Mouse (Mus musculus) adrenal gland, postnatal 0 days (tissue): ENCODE data around the gene Plin3. TPM values are rescaled to one million over a fixed set of nuclear protein-coding genes. Genes with fewer than 3 reads are reported as not detected.

ENCODE experiments used
- microRNA-seq: library from miRNA; unstranded; fragments of <30 nt; microRNA quantifications from one replicate; pipeline ENCODE4, GENCODE M21; 2016; ENCODE audit warnings: borderline replicate concordance; ENCODE audit not compliant: insufficient number of aligned reads
- polyA plus RNA-seq: library from polyadenylated mRNA; unstranded; fragments of >200 nt; fragmentation: Nextera tagmentation; extraction: Ambion mirVana; gene quantifications from 2 replicates; pipeline ENCODE4 v1.2.1, GENCODE M21; 2015

The Plin3 gene
- polyA plus RNA-seq, result 66.6 and 84.7 TPM in 2 replicates

DNA sequence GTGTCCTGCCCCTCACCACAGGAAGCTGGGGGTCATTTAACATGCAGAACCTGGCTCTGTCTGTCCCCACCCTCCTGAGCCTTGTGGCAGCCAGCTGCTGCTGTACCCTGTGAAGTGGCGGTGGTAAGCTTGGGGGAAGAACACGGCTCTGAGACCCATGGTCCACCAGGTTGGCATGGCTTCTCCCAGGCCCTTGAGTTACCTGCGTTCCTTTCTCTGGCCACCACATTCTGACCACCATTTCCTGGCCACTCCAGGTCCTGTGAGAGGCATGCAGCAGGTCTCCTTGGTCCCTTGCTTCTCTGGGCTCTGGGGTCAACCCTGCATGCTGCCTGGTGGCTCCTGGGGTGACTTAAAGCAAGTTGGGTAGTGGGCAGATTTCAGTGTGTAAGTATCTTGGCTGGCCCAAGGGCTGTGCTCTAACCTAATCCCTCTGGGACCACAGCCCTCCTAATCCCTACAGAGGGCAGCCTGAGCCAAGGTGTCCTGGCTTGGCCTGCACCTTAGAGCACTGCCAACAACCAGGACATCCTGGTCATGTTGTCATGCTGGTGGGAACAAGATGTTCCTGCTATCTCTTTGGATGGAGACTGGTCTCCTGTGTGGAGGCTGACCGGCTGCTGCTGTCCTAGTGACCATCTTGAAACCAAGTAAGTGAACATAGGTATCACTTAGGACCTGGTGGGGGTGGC, at the start of gene Plin3:
TSS of gene Plin3 (minus strand) at position 343 of the 692 bp plus-strand sequence.

DNA sequence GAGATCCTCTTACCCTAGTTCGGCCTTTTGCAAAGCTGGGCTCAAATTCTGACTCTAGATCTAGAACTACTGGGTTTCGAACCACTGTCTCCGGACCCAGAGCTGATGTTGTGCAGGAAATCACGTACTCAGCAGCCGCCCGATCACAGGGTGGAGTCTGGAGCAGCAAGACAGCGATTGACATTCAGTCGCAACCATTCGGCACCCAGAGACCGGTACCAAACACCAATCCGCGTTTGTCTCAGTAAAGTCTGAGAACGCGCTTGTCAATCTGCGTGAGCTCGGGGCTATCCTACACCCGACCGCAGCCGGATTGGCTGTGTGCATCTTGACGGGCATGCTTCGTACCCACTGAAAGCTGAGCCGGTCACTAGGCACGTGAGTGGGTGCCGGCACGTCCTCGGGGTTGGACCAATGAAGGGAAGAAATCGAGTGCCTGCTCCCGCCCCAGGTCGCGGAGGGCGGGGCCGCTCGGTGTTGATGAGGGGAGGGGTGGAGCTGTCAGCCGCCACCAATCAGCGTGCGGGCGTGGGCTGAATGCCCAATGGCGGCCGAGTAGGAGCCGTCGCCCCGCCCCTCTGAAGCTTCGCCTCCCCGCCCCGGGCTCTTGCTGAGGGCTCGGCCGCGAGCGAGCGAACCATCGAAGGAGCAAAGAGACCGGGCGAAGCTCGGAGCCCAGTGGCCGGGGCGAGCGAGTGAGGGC, 32.9 kb upstream of the Plin3 start, which contains the start of gene Kdm4b:
TSS of gene Kdm4b (plus strand) at position 613 of the 703 bp plus-strand sequence.

GRCm38 (mm10) chr17:56303160-56303846, 10.6 kb upstream of the Plin3 start, which contains the start of gene Uhrf1:
TSS of gene Uhrf1 (plus strand) at chr17:56303321.

GRCm38 (mm10) chr17:56300186-56300585, 7.5 kb upstream of the Plin3 start, which contains the start of gene Arrdc5:
TSS of gene Arrdc5 (minus strand) at chr17:56300286.

GRCm38 (mm10) chr17:56276643-56277566, 15.8 kb downstream of the Plin3 start, which contains the start of gene Ticam1:
TSS of gene Ticam1 (minus strand) at chr17:56276786.

DNA sequence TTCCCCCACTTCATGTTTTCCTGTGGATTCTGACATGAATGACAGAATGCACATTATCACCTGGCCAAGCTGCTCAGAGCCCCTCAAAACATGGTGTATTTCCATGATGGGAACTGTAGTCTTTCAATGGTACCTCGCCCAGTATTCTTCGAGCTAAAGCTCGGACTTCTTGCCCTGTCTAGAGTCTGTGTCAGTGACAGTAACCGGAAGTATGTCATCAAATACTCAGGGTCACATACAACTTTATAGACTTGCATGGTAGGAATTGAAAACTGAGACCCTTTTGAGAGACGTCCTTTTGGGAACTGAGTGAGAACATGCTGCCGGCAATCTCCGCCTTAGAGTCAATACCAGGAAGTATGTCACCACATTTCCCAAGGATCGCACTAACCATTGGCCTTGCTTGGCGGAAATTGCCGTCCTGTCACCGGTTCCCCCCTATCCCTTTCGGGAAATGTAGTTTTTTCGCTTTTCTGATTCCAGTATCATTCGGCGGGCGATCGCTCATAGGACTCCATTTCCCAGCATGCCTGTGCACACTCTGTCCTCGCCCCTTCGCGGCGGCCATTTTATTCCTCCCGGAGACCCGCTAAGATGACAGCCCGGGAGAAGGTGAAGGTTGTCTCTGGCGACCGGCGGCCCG, 36.3 kb downstream of the Plin3 start, which contains the start of gene Fem1a:
TSS of gene Fem1a (plus strand) at position 572 of the 643 bp plus-strand sequence.

Small RNAs within 50 kb of the gene (microRNA-seq; reads per million reads assigned to microRNA genes)
- 2,672 reads per million, percentile 86 among the genes with 10 or more reads in this experiment for gene Mir7b

Other genes starting within 250 kb of the Plin3 start
- gene Ubxn6, start 217.8 kb downstream of the Plin3 start, polyA plus RNA-seq, result 73.6 and 77.1 TPM in 2 replicates
- gene Hdgfl2, start 213.2 kb downstream of the Plin3 start, polyA plus RNA-seq, result 46.2 and 64.5 TPM in 2 replicates
- gene Plin4, start 183.1 kb downstream of the Plin3 start, polyA plus RNA-seq, result 0.09 and 0.21 TPM in 2 replicates
- 5.7 and 12.9 TPM in 2 replicates for gene Plin5, start 175.3 kb downstream of the Plin3 start, polyA plus RNA-seq
- 17.9 and 20.3 TPM in 2 replicates for gene Lrg1, start 170.9 kb downstream of the Plin3 start, polyA plus RNA-seq
- gene Sema6b, start 152.5 kb downstream of the Plin3 start, polyA plus RNA-seq, result 1.5 and 1.6 TPM in 2 replicates
- 4.6 and 6.2 TPM in 2 replicates for gene Tnfaip8l1, start 130.4 kb downstream of the Plin3 start, polyA plus RNA-seq
- gene Mydgf, start 109.0 kb downstream of the Plin3 start, polyA plus RNA-seq, result 93.6 and 111 TPM in 2 replicates
- 13.6 and 15.4 TPM in 2 replicates for gene Dpp9, start 74.0 kb downstream of the Plin3 start, polyA plus RNA-seq
- 7.6 and 9.1 TPM in 2 replicates for gene Fem1a, start 36.1 kb downstream of the Plin3 start, polyA plus RNA-seq
- gene Ticam1, start 16.1 kb downstream of the Plin3 start, polyA plus RNA-seq, result 4.1 and 7.2 TPM in 2 replicates
- not detected in 2 replicates for gene Arrdc5, start 7.4 kb upstream of the Plin3 start, polyA plus RNA-seq
- gene Uhrf1, start 10.4 kb upstream of the Plin3 start, polyA plus RNA-seq, result 13.7 and 20.0 TPM in 2 replicates
- gene Kdm4b, start 33.2 kb upstream of the Plin3 start, polyA plus RNA-seq, result 17.4 and 20.2 TPM in 2 replicates
- gene Ptprs, start 183.6 kb upstream of the Plin3 start, polyA plus RNA-seq, result 52.6 and 62.0 TPM in 2 replicates
- not detected in 2 replicates for gene Znrf4, start 219.6 kb upstream of the Plin3 start, polyA plus RNA-seq